Mouse (Mus musculus): Measurements from ENCODE around the gene Brip1. TPM values are rescaled to one million over a fixed set of nuclear protein-coding genes. Genes with fewer than 3 reads are reported as not detected.
A peak's percentile ranks its signal among the peaks of the same experiment; 100 is the strongest.

The Brip1 gene
- polyA plus RNA-seq (2015; fragmentation: Nextera tagmentation; extraction: Ambion mirVana): 11.4 and 13.1 TPM in 2 replicates

- WGBS: under 1% methylated on average over 60 of the region's 60 CpGs
- peak within 1 kb of the TSS; percentile 80 for H3K9ac ChIP-seq (ENCODE audit: low read length)
- H3K9me3 ChIP-seq (ENCODE audit: control insufficient read depth, low read length): no peaks in the 10 kb centered on the region
- H3K27ac ChIP-seq (ENCODE audit: low read length): peak within 1 kb of the TSS; percentile 85
- H3K4me1 ChIP-seq (replicated peaks; ENCODE audit: control insufficient read depth, insufficient read depth, low read length): peaks cover 13% of the 10 kb centered on the region
- peak within 1 kb of the TSS; percentile 79 for H3K4me2 ChIP-seq (ENCODE audit: low read depth, low read length)
- H3K27me3 ChIP-seq (ENCODE audit: control insufficient read depth, insufficient read depth, low read depth, low read length): no peaks in the 10 kb centered on the region
- ATAC-seq (ENCODE audit: low read depth): peak; percentile 100
- peak within 1 kb of the TSS; percentile 59 for H3K4me3 ChIP-seq (ENCODE audit: low read length)
- peaks cover 25% of the 10 kb centered on the region for H3K36me3 ChIP-seq (ENCODE audit: control insufficient read depth, insufficient read depth, low read length)
These were observed at the start of gene Brip1 for GRCm38 (mm10) chr11:86201037-86201786. Gene Brip1, minus strand, starts transcription at chr11:86201193.

- peaks cover 24% of the 10 kb centered on the region for H3K36me3 ChIP-seq (ENCODE audit: control insufficient read depth, insufficient read depth, low read length)
- H3K4me2 ChIP-seq (ENCODE audit: low read depth, low read length): no peak overlapping the region
- no peaks in the 10 kb centered on the region for H3K27me3 ChIP-seq (ENCODE audit: control insufficient read depth, insufficient read depth, low read depth, low read length)
- no peak overlapping the region for H3K27ac ChIP-seq (ENCODE audit: low read length)
- WGBS: 63% methylated on average over 4 of the region's 4 CpGs
- H3K4me3 ChIP-seq (ENCODE audit: low read length): no peak overlapping the region
- no peak overlapping the region for H3K9ac ChIP-seq (ENCODE audit: low read length)
- H3K9me3 ChIP-seq (ENCODE audit: control insufficient read depth, low read length): no peaks in the 10 kb centered on the region
- ATAC-seq (ENCODE audit: low read depth): no peak
- H3K4me1 ChIP-seq (replicated peaks; ENCODE audit: control insufficient read depth, insufficient read depth, low read length): no peaks in the 10 kb centered on the region
These were observed 31.5 kb upstream of the Brip1 start for GRCm38 (mm10) chr11:86232446-86232845.

GRCm38 (mm10) chr11:86231781-86232350, 30.9 kb upstream of the Brip1 start:
- H3K9ac ChIP-seq (ENCODE audit: low read length): no peak overlapping the region
- H3K4me3 ChIP-seq (ENCODE audit: low read length): no peak overlapping the region
- H3K27ac ChIP-seq (ENCODE audit: low read length): no peak overlapping the region
- H3K4me2 ChIP-seq (ENCODE audit: low read depth, low read length): no peak overlapping the region
- no peaks in the 10 kb centered on the region for H3K27me3 ChIP-seq (ENCODE audit: control insufficient read depth, insufficient read depth, low read depth, low read length)
- no peaks in the 10 kb centered on the region for H3K9me3 ChIP-seq (ENCODE audit: control insufficient read depth, low read length)
- H3K36me3 ChIP-seq (ENCODE audit: control insufficient read depth, insufficient read depth, low read length): peaks cover 24% of the 10 kb centered on the region
- H3K4me1 ChIP-seq (replicated peaks; ENCODE audit: control insufficient read depth, insufficient read depth, low read length): no peaks in the 10 kb centered on the region
- no peak for ATAC-seq (ENCODE audit: low read depth)
- WGBS: 91% methylated on average over 13 of the region's 13 CpGs

GRCm38 (mm10) chr11:86226646-86227180, 25.7 kb upstream of the Brip1 start:
- Histone ChIP-seq H3K4me3 (ENCODE audit: low read length) (no peak overlapping the region), H3K4me1 (replicated peaks; ENCODE audit: control insufficient read depth, insufficient read depth, low read length) (no peaks in the 10 kb centered on the region), H3K4me2 (ENCODE audit: low read depth, low read length) (no peak overlapping the region), H3K27me3 (ENCODE audit: control insufficient read depth, insufficient read depth, low read depth, low read length) (no peaks in the 10 kb centered on the region), H3K9me3 (ENCODE audit: control insufficient read depth, low read length) (no peaks in the 10 kb centered on the region), H3K9ac (ENCODE audit: low read length) (no peak overlapping the region), H3K36me3 (ENCODE audit: control insufficient read depth, insufficient read depth, low read length) (peaks cover 14% of the 10 kb centered on the region), H3K27ac (ENCODE audit: low read length) (no peak overlapping the region)
- ATAC-seq (ENCODE audit: low read depth): no peak
- WGBS: 79% methylated on average over 8 of the region's 8 CpGs

GRCm38 (mm10) chr11:86225761-86226160, 24.8 kb upstream of the Brip1 start:
- Histone ChIP-seq H3K27me3 (ENCODE audit: control insufficient read depth, insufficient read depth, low read depth, low read length) (no peaks in the 10 kb centered on the region), H3K4me2 (ENCODE audit: low read depth, low read length) (no peak overlapping the region), H3K4me1 (replicated peaks; ENCODE audit: control insufficient read depth, insufficient read depth, low read length) (no peaks in the 10 kb centered on the region), H3K4me3 (ENCODE audit: low read length) (no peak overlapping the region), H3K9me3 (ENCODE audit: control insufficient read depth, low read length) (no peaks in the 10 kb centered on the region), H3K27ac (ENCODE audit: low read length) (no peak overlapping the region), H3K9ac (ENCODE audit: low read length) (no peak overlapping the region), H3K36me3 (ENCODE audit: control insufficient read depth, insufficient read depth, low read length) (peaks cover 12% of the 10 kb centered on the region)
- 89% methylated on average over 4 of the region's 4 CpGs for WGBS
- no peak for ATAC-seq (ENCODE audit: low read depth)

GRCm38 (mm10) chr11:86211803-86212202, 10.8 kb upstream of the Brip1 start:
- Histone ChIP-seq H3K9me3 (ENCODE audit: control insufficient read depth, low read length) (no peaks in the 10 kb centered on the region), H3K4me2 (ENCODE audit: low read depth, low read length) (no peak overlapping the region), H3K27ac (ENCODE audit: low read length) (no peak overlapping the region), H3K9ac (ENCODE audit: low read length) (no peak overlapping the region), H3K4me1 (replicated peaks; ENCODE audit: control insufficient read depth, insufficient read depth, low read length) (no peaks in the 10 kb centered on the region), H3K27me3 (ENCODE audit: control insufficient read depth, insufficient read depth, low read depth, low read length) (no peaks in the 10 kb centered on the region), H3K4me3 (ENCODE audit: low read length) (no peak overlapping the region), H3K36me3 (ENCODE audit: control insufficient read depth, insufficient read depth, low read length) (peaks cover 45% of the 10 kb centered on the region)
- ATAC-seq (ENCODE audit: low read depth): no peak
- WGBS: 83% methylated on average over 1 of the region's 1 CpGs

GRCm38 (mm10) chr11:86209123-86209522, 8.1 kb upstream of the Brip1 start:
- Histone ChIP-seq H3K4me2 (ENCODE audit: low read depth, low read length) (no peak overlapping the region), H3K4me1 (replicated peaks; ENCODE audit: control insufficient read depth, insufficient read depth, low read length) (no peaks in the 10 kb centered on the region), H3K9ac (ENCODE audit: low read length) (no peak overlapping the region), H3K4me3 (ENCODE audit: low read length) (no peak overlapping the region), H3K9me3 (ENCODE audit: control insufficient read depth, low read length) (no peaks in the 10 kb centered on the region), H3K36me3 (ENCODE audit: control insufficient read depth, insufficient read depth, low read length) (peaks cover 58% of the 10 kb centered on the region), H3K27ac (ENCODE audit: low read length) (no peak overlapping the region), H3K27me3 (ENCODE audit: control insufficient read depth, insufficient read depth, low read depth, low read length) (no peaks in the 10 kb centered on the region)
- 89% methylated on average over 2 of the region's 2 CpGs for WGBS
- no peak for ATAC-seq (ENCODE audit: low read depth)

- H3K4me1 ChIP-seq (replicated peaks; ENCODE audit: control insufficient read depth, insufficient read depth, low read length): peaks cover 7% of the 10 kb centered on the region; the same call in 1 of the 2 replicates
- ATAC-seq (ENCODE audit: low read depth): no peak
- no peak overlapping the region for H3K27ac ChIP-seq (ENCODE audit: low read length)
- peaks cover 55% of the 10 kb centered on the region for H3K36me3 ChIP-seq (ENCODE audit: control insufficient read depth, insufficient read depth, low read length)
- no peak overlapping the region for H3K4me3 ChIP-seq (ENCODE audit: low read length)
- H3K9ac ChIP-seq (ENCODE audit: low read length): no peak overlapping the region
- WGBS: 93% methylated on average over 4 of the region's 4 CpGs
- H3K27me3 ChIP-seq (ENCODE audit: control insufficient read depth, insufficient read depth, low read depth, low read length): no peaks in the 10 kb centered on the region
- H3K9me3 ChIP-seq (ENCODE audit: control insufficient read depth, low read length): no peaks in the 10 kb centered on the region
- H3K4me2 ChIP-seq (ENCODE audit: low read depth, low read length): no peak overlapping the region
These were observed 4.9 kb upstream of the Brip1 start for GRCm38 (mm10) chr11:86205876-86206275.

- Histone ChIP-seq H3K9me3 (ENCODE audit: control insufficient read depth, low read length) (no peaks in the 10 kb centered on the region), H3K27ac (ENCODE audit: low read length) (no peak overlapping the region), H3K4me1 (replicated peaks; ENCODE audit: control insufficient read depth, insufficient read depth, low read length) (peaks cover 9% of the 10 kb centered on the region), H3K9ac (ENCODE audit: low read length) (no peak overlapping the region), H3K4me3 (ENCODE audit: low read length) (no peak overlapping the region), H3K36me3 (ENCODE audit: control insufficient read depth, insufficient read depth, low read length) (peaks cover 55% of the 10 kb centered on the region), H3K4me2 (ENCODE audit: low read depth, low read length) (no peak overlapping the region), H3K27me3 (ENCODE audit: control insufficient read depth, insufficient read depth, low read depth, low read length) (no peaks in the 10 kb centered on the region)
- ATAC-seq (ENCODE audit: low read depth): no peak
- WGBS: 95% methylated on average over 5 of the region's 5 CpGs
These were observed 4.0 kb upstream of the Brip1 start for GRCm38 (mm10) chr11:86205031-86205430.
